Mouse (Mus musculus): Measurements from ENCODE around the gene Nisch. TPM values are rescaled to one million over a fixed set of nuclear protein-coding genes. Genes with fewer than 3 reads are reported as not detected.
A peak's percentile ranks its signal among the peaks of the same experiment; 100 is the strongest.

The Nisch gene
- total and polyA plus RNA-seq, 2 experiments = 66.7 to 152 TPM

DNA sequence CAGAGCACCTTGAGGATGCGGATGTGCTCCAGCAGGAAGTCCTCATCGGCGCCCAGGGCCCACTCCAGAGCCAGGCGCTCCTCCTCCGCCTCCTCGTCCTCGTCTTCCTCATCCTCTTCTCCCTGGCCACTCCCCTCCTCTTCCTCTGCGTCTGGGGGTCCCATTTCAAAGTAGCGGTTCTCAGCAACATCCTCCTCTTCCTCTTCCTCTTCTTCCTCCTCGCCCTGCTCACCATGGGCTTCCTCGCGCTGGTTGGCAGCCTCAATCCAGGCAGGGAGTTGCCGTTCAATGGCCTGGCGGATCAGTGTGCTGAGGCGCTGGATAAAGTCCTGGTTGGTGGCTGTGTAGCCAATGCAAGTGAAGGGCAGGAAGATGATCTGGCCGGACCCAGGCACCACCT is 39.5 kb downstream of the Nisch start:
- Histone ChIP-seq H3K4me3 (ENCODE audit: insufficient read depth, low read depth, low read length) (no peak overlapping the region), H3K36me3 (ENCODE audit: control insufficient read depth, insufficient read depth, low read length) (peaks cover 39% of the 10 kb centered on the region), H3K4me1 (ENCODE audit: control insufficient read depth, insufficient read depth, low read length) (peaks cover 3% of the 10 kb centered on the region; the same call in 1 of the 2 replicates), H3K27me3 (ENCODE audit: control insufficient read depth, insufficient read depth, low read length) (no peaks in the 10 kb centered on the region), H3K79me2 (ENCODE audit: control insufficient read depth, insufficient read depth, low read length) (no peaks in the 10 kb centered on the region), H3K9ac (ENCODE audit: low read depth, low read length) (no peak overlapping the region), H3K27ac (replicated peaks; ENCODE audit: insufficient read depth, low read depth, low read length) (no peak overlapping the region)
- DNase-seq (ENCODE audit: extremely low read depth, low read depth, low spot score) = no peak
- WGBS = 76% methylated on average over 16 of the region's 16 CpGs
- TF ChIP-seq POLR2A (IDR thresholded peaks at IDR 0.05; ENCODE audit: extremely low read depth, insufficient read depth, low read length) (no peak), CTCF (IDR thresholded peaks at IDR 0.05; ENCODE audit: low read depth, low read length) (no peak)

GRCm38 (mm10) chr14:31173537-31173936 is 43.2 kb downstream of the Nisch start:
- DNase-seq (ENCODE audit: extremely low read depth, low read depth, low spot score) = no peak
- no peak overlapping the region for H3K9ac ChIP-seq (ENCODE audit: low read depth, low read length)

GRCm38 (mm10) chr14:31172781-31173455 is 43.8 kb downstream of the Nisch start:
- DNase-seq (ENCODE audit: extremely low read depth, low read depth, low spot score) = no peak
- WGBS = 65% methylated on average over 18 of the region's 18 CpGs
- TF ChIP-seq CTCF (IDR thresholded peaks at IDR 0.05; ENCODE audit: low read depth, low read length) (no peak), POLR2A (IDR thresholded peaks at IDR 0.05; ENCODE audit: extremely low read depth, insufficient read depth, low read length) (no peak)
- peaks cover 3% of the 10 kb centered on the region; the same call in 1 of the 2 replicates for H3K4me1 ChIP-seq (ENCODE audit: control insufficient read depth, insufficient read depth, low read length)
- H3K36me3 ChIP-seq (ENCODE audit: control insufficient read depth, insufficient read depth, low read length) = peaks cover 30% of the 10 kb centered on the region; the same call in 1 of the 2 replicates
- H3K9ac ChIP-seq (ENCODE audit: low read depth, low read length) = no peak overlapping the region
- no peaks in the 10 kb centered on the region for H3K79me2 ChIP-seq (ENCODE audit: control insufficient read depth, insufficient read depth, low read length)
- H3K27ac ChIP-seq (replicated peaks; ENCODE audit: insufficient read depth, low read depth, low read length) = no peak overlapping the region
- no peaks in the 10 kb centered on the region for H3K27me3 ChIP-seq (ENCODE audit: control insufficient read depth, insufficient read depth, low read length)
- H3K4me3 ChIP-seq (ENCODE audit: insufficient read depth, low read depth, low read length) = no peak overlapping the region

More at GRCm38 (mm10) chr14:31173537-31173936, 43.2 kb downstream of the Nisch start:
- Histone ChIP-seq H3K4me1 (ENCODE audit: control insufficient read depth, insufficient read depth, low read length) (peaks cover 3% of the 10 kb centered on the region; the same call in 1 of the 2 replicates), H3K4me3 (ENCODE audit: insufficient read depth, low read depth, low read length) (no peak overlapping the region), H3K27ac (replicated peaks; ENCODE audit: insufficient read depth, low read depth, low read length) (no peak overlapping the region), H3K36me3 (ENCODE audit: control insufficient read depth, insufficient read depth, low read length) (peaks cover 30% of the 10 kb centered on the region; the same call in 1 of the 2 replicates), H3K27me3 (ENCODE audit: control insufficient read depth, insufficient read depth, low read length) (no peaks in the 10 kb centered on the region), H3K79me2 (ENCODE audit: control insufficient read depth, insufficient read depth, low read length) (no peaks in the 10 kb centered on the region)
- TF ChIP-seq CTCF (IDR thresholded peaks at IDR 0.05; ENCODE audit: low read depth, low read length) (no peak), POLR2A (IDR thresholded peaks at IDR 0.05; ENCODE audit: extremely low read depth, insufficient read depth, low read length) (no peak)
- 87% methylated on average over 7 of the region's 7 CpGs for WGBS

DNA sequence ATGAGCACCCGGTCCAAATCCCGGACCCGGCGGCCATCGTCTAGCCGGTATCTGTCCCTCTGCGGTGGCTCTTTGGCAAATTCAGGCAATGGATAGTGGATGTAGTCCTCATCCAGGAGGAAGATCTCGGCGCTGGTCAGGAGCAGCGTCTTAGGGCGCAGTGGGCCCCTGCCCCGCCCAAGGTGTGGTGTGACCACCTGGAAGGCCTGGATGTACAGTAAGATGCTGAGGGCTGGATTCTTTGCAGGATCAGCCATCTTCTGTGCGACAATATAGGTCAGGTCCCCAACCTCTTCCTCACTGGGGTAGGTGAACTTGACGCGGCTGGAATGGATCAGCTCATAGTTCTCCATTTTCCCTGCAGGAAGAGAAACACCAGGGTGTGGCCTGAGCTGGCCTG is 44.9 kb downstream of the Nisch start:
- Histone ChIP-seq H3K27ac (replicated peaks; ENCODE audit: insufficient read depth, low read depth, low read length) (0 out of 2 replicates have a peak overlapping the region, but pooled peaks have one; percentile 15), H3K9ac (ENCODE audit: low read depth, low read length) (no peak overlapping the region), H3K4me1 (ENCODE audit: control insufficient read depth, insufficient read depth, low read length) (peaks cover 3% of the 10 kb centered on the region; the same call in 1 of the 2 replicates), H3K36me3 (ENCODE audit: control insufficient read depth, insufficient read depth, low read length) (peaks cover 30% of the 10 kb centered on the region; the same call in 1 of the 2 replicates), H3K79me2 (ENCODE audit: control insufficient read depth, insufficient read depth, low read length) (no peaks in the 10 kb centered on the region), H3K27me3 (ENCODE audit: control insufficient read depth, insufficient read depth, low read length) (no peaks in the 10 kb centered on the region), H3K4me3 (ENCODE audit: insufficient read depth, low read depth, low read length) (no peak overlapping the region)
- no peak for DNase-seq (ENCODE audit: extremely low read depth, low read depth, low spot score)
- TF ChIP-seq POLR2A (IDR thresholded peaks at IDR 0.05; ENCODE audit: extremely low read depth, insufficient read depth, low read length) (no peak), CTCF (IDR thresholded peaks at IDR 0.05; ENCODE audit: low read depth, low read length) (no peak)
- WGBS = 92% methylated on average over 15 of the region's 15 CpGs

- H3K79me2 ChIP-seq (ENCODE audit: control insufficient read depth, insufficient read depth, low read length) = no peaks in the 10 kb centered on the region
- no peak overlapping the region for H3K4me3 ChIP-seq (ENCODE audit: insufficient read depth, low read depth, low read length)
- TF ChIP-seq POLR2A (IDR thresholded peaks at IDR 0.05; ENCODE audit: extremely low read depth, insufficient read depth, low read length) = no peak
- no peak for TF ChIP-seq CTCF (IDR thresholded peaks at IDR 0.05; ENCODE audit: low read depth, low read length)
- peaks cover 3% of the 10 kb centered on the region; the same call in 1 of the 2 replicates for H3K4me1 ChIP-seq (ENCODE audit: control insufficient read depth, insufficient read depth, low read length)
- H3K27ac ChIP-seq (replicated peaks; ENCODE audit: insufficient read depth, low read depth, low read length) = no peak overlapping the region
- DNase-seq (ENCODE audit: extremely low read depth, low read depth, low spot score) = no peak
- 81% methylated on average over 11 of the region's 11 CpGs for WGBS
- no peak overlapping the region for H3K9ac ChIP-seq (ENCODE audit: low read depth, low read length)
- peaks cover 30% of the 10 kb centered on the region; the same call in 1 of the 2 replicates for H3K36me3 ChIP-seq (ENCODE audit: control insufficient read depth, insufficient read depth, low read length)
- no peaks in the 10 kb centered on the region for H3K27me3 ChIP-seq (ENCODE audit: control insufficient read depth, insufficient read depth, low read length)
Observed at GRCm38 (mm10) chr14:31171386-31171785, 45.4 kb downstream of the Nisch start.

DNA sequence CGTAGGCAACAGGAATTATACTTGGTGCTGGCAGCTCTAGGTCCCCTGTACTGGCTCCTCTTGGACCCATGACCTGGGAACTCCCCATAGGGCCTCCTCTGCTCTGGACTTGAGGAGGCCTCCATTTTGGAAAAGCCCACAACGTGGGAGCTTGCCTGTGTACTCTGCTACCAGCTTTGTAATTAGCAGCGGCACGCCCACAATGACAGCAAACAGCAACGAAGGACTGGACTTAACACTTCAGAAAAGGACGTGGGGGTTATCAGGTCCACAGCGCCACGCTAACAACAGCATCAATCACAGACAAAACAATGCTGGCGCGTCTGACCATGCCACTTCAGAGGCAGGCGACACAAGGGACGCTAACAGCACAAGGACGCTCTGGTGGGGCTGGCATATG is 45.8 kb downstream of the Nisch start:
- Histone ChIP-seq H3K27me3 (ENCODE audit: control insufficient read depth, insufficient read depth, low read length) (no peaks in the 10 kb centered on the region), H3K4me1 (ENCODE audit: control insufficient read depth, insufficient read depth, low read length) (peaks cover 3% of the 10 kb centered on the region; the same call in 1 of the 2 replicates), H3K27ac (replicated peaks; ENCODE audit: insufficient read depth, low read depth, low read length) (no peak overlapping the region), H3K9ac (ENCODE audit: low read depth, low read length) (no peak overlapping the region), H3K36me3 (ENCODE audit: control insufficient read depth, insufficient read depth, low read length) (peaks cover 28% of the 10 kb centered on the region; the same call in 1 of the 2 replicates), H3K79me2 (ENCODE audit: control insufficient read depth, insufficient read depth, low read length) (no peaks in the 10 kb centered on the region), H3K4me3 (ENCODE audit: insufficient read depth, low read depth, low read length) (no peak overlapping the region)
- DNase-seq (ENCODE audit: extremely low read depth, low read depth, low spot score) = no peak
- 77% methylated on average over 13 of the region's 13 CpGs for WGBS
- TF ChIP-seq CTCF (IDR thresholded peaks at IDR 0.05; ENCODE audit: low read depth, low read length) (no peak), POLR2A (IDR thresholded peaks at IDR 0.05; ENCODE audit: extremely low read depth, insufficient read depth, low read length) (no peak)

Data from liver, adult 2 months (tissue).